Mouse (Mus musculus): ENCODE measurements around the gene Adad2. TPM values are rescaled to one million over a fixed set of nuclear protein-coding genes. Genes with fewer than 3 reads are reported as not detected.

Gene Adad2
- total RNA-seq, 2 experiments from 2014 or later = 0.17 to 0.20 TPM

DNA sequence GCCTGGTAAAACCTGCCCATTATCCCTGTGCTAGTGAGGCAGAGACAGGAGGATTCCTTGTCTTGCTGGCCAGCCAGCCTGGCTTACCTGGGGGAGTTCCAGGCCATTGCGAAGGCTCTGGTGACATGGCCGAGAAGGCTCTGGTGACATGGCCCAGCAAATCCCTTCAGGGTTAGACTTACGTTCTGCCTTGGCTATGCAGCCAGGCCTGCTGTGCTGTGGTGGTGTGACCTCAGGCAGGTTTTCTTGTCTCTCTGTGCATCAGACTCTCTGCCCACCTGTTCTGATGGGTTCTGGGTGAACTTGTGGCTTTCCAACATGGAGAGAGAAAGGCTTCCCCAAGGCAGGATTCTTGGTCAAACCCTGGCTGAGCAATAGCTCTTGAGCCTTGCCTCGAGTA lies 24.8 kb downstream of the Adad2 start:
- intact Hi-C loops (cut with DNase I) = no loop called here
- no peak for DNase-seq

DNA sequence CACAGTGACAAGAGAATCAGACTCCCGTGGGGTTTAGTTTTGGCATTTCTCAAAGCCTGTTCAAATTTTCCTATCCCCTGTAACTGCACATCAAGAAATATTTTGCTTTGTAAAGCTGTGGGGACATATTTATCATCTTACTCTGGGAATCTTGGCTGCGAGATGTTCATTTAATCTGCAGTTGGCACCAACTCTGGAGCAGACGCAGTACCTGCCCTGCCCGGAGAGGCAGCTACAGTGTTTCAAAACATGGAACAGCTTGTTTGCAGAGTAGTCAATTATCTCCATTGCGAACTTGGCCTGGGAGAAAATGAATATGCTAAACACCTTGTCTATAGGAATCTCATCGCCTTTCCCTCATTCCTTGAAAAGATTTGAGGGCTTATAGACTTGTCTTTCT lies 25.7 kb downstream of the Adad2 start:
- no peak for DNase-seq
- intact Hi-C loops (cut with DNase I) = no loop called here

DNA sequence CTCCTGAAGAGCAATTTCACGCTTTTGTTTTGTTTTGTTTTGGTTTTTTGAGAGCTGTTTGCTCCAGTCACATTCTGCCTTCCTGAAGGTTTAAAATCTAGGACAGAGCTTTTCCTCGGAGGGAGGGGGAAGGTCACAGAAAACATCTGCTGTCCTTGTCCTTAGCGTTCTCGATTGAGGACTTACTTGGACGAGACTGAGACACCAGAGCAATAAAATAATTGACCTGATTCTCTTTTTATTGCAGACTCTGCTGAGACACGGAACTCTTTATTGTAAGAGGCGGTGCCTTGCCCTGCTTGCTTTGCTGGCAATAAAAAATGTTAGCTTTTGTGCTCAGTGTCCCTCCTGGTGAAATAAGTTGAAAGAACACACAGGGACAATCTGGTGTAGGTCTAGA lies 27.3 kb downstream of the Adad2 start:
- intact Hi-C loops (cut with DNase I) = no loop called here
- DNase-seq = no peak

DNA sequence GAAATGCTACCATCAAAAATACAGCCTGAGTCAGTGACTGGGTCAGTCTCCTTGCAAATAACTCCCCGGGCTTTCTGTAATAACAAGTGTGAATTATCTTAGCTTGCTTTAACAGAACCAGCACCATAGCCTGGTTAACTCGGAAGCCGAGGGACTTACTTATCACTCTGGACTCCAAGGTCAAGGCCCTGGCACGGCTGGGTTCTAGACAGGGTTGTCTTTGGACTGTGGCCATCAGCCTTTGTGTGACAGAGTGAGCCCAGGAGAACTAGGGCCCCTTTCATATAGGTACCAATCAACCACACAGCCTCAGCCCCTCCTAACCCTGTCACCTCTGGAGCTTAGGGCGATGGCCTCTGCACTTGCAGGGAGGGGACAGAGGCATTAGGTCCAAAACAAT lies 28.5 kb downstream of the Adad2 start:
- DNase-seq = no peak
- intact Hi-C loops (cut with DNase I) = no loop called here

DNA sequence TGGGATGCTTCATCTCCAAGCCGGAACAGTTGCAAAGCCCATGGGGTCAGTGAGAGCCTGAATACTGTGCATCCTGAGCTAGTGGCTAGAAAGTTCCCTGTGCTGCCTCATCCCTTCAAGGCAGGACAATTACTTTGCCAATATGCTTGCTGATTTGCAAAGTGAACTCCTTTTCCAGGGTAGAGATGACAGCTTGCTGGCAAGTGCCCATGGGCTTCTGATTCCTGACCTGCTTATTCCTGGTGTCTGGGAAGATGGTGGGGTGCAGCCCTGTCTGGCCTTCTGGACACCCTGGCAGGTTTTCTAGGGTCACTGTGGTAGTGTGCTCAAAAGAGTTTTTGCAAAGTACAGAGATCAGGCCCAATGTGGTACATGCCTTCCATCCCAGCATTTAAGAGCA lies 30.4 kb downstream of the Adad2 start:
- intact Hi-C loops (cut with DNase I) = no loop called here
- no peak for DNase-seq

DNA sequence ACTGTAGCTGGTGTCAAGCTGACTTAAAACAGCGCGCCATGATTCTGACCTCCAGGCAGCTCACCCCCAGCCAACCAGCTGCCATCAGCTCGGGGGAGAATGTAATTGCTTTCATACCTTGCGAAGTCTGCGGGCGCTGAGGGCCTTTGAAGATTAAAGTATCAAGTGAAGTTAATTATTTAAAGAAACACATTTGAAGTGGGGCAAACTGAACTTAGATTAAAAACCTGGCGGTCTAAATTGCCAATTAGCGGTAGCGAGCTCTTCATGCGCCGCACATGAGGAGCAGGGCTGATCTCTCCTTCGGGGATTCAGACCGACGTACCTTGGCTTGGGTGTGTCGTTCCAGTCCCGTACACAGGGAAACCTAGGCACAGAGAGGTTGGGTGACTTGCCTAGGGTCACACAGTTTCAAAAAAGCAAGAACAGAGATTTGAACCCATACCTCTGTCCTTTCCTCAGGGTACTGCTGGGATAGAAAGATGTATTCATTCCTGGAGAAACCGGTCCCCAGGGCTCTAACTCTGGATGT lies 31.9 kb downstream of the Adad2 start:
- intact Hi-C loops (cut with DNase I) = no loop called here
- no peak for DNase-seq

DNA sequence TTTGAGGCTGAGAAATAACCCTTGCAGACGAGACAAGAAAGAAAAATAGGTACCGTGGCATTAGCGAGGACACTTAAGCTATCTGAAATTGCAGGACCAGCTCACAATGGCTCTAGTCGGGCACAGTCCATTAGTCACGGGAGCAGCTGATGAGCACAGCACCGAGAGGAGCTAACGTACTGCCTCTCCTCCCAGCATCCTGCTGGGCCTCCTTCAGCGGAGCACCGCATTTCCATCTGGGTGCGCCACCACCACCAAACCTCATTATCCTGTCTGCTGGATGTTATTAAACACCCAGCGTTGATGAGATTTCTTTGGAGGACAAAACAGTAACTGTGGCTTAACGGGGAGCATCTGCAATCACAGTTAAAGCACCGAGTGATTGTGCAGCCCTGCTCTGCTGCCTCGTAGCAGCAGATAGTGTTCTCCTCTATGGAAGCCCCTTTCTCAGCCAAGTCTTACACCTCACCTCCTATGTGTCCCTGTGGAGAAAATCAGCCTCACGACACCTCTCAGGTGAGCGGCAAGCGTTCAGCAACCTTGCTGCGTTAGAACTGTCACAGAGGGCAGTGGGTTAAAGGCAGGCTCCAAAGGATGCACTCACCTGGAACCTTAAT lies 32.5 kb downstream of the Adad2 start:
- DNase-seq = no peak
- intact Hi-C loops (cut with DNase I) = no loop called here

DNA sequence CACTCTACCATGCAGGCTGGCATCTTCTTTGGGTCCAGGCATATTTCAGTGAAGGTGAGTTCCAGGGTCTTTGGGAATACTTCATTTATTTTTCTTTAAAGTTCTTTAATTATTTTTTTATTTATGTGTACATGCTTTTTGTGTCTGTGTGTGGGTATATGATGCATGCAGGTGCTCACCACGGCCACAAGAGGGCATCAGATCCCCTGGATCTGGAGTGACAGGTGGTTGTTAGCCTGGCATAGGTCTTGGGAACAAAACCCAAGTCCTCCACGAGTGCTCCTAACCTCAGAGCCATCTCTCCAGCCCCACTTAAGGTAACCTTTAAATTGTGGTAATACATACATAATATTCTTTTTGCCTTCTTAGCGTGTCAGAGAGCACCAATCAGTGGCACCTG lies 33.6 kb downstream of the Adad2 start:
- intact Hi-C loops (cut with DNase I) = no loop called here
- DNase-seq = no peak

DNA sequence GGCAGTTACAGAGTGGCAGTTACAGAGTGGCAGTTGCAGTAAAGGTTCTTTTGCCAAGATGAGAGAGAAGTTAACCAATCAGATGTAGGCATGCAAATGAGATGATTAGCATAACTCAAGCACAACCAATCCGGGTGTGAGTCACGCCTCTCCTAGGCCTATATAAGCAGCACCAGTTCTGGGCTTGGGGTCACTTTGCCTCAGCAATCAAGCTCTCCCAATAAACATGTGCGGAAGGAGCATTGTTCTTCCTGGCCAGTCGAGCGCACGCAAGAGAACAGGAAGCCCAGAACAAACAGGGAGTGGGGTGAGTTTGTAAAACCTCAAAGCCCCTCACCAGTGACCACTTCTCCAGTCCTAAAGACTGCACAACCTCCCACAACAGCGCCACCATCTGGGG lies 34.3 kb downstream of the Adad2 start:
- intact Hi-C loops (cut with DNase I) = no loop called here
- no peak for DNase-seq

DNA sequence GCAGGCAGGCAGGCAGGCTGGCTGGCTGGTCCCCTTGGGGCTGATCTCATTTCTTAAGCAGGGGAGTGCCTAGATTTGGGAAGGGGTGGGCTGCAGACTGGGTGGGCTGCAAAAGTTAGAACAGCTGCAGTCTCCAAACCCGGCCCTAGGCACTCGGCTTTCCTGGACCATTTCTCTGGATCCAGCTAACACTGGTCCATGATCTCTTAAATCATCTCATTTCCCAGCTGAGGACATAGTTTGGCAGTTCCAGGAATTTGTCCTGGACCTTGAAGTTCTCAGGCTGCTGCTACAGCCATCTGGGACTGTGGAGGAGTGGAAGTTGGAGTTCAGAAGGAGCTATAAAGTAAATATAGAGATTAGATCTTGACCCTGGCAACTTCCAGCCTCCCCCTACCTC lies 38.8 kb downstream of the Adad2 start:
- intact Hi-C loops (cut with DNase I) = no loop called here
- DNase-seq = no peak

DNA sequence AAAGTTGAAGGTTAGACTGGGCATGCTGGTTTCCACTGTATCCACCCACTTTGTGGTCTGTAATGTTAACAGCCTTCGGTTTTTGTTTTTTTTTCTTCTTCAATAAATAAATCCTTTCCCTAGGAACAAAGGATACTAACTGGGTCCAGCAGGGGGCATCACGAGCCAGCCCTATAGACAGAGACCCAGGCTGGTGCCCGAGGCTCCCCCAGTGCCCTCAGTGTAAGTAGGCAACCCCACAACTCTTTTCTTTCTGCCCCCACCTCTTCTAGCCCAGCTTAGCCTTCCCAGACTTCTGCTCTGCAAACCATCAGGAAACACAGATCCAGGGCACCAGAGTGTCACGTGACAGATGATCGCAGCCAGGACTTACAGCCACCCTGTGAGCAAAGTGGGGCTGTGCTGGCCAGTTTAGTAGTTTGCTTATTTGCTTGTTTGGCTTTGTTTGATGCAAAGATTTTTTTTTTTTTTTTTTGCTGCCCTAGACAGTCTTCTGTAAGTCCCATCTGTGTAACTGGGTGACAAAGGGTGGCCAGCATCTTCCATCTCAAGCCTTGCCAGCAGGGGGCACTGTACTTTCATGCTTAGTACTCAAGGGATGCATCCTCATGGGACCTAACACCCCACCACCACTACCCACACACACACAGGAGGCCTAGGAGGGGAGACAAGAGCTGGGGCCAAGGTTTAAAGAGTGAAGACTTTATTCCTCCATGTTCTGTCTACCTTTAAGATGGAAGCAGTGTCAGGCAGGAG lies 44.3 kb downstream of the Adad2 start:
- peak in 1 of 2 experiments; percentile 52 for DNase-seq

DNA sequence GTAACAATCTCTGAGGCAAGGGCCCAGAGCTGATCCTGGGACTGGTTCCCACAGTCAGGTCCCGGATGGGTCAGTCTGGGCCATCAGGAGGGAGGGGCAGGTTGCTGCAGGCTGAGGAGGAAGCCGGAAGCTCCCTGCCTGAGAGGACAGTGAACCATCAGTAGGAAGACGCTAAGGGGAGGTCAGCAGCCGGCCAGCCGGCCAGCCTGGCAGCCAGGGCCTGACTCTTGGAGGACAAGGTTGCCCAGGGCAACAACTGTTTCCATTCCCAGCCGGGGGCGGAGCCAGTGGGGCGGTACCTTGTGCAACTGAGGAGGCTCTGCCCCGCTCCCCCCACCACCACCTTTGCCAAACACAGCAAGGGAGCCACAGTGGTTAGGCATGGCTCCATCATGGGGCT lies 48.5 kb downstream of the Adad2 start:
- peak; percentile 67 to 78 for DNase-seq
- intact Hi-C loops (cut with DNase I) = no loop called here

More for the DNA sequence above, 44.3 kb downstream of the Adad2 start:
- intact Hi-C loops (cut with DNase I) = loop anchor here (1.0 kb wide), 1 partner anchor 18 kb away; no protein-coding TSS in a partner anchor

DNA sequence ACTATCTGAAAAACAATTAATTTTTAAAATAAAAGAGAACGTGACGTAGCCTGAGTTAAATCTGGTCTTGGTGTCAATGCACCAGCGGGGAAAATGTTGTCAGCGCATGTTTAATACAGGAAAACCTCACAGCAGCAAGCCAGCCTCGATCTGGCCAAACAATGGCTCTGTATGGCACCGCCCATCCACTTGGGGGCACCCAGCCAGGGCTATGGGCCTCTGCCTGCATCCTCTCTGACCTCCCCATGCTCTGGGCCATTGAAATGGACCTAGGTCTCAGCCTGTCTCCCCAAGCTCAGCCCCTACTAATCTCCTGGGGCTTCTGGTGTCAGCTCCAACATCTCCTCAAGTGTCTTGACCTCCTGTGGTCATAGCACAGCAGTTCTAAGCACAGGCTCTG lies 49.3 kb downstream of the Adad2 start:
- intact Hi-C loops (cut with DNase I) = no loop called here
- DNase-seq = no peak

DNA sequence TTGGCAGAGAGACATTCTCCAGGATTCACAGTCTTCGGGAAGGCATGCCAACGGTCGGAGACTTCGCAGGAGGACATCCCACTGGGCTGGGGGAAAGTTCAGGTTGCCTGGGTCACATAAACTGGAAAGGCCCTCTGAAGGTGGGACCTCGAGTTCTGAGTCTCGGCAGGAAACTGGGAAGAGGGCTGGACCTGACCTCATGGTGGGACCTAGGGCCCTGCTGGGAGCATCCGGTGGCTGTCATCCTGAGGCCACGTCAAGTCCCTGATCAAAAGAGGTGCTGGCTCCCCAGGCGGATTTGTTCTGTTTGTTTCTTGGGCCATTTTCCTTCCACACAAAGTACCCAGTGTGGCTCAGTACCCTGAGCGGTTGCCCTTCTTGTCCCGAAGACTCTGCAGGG lies 50.9 kb downstream of the Adad2 start:
- intact Hi-C loops (cut with DNase I) = no loop called here
- DNase-seq = no peak

DNA sequence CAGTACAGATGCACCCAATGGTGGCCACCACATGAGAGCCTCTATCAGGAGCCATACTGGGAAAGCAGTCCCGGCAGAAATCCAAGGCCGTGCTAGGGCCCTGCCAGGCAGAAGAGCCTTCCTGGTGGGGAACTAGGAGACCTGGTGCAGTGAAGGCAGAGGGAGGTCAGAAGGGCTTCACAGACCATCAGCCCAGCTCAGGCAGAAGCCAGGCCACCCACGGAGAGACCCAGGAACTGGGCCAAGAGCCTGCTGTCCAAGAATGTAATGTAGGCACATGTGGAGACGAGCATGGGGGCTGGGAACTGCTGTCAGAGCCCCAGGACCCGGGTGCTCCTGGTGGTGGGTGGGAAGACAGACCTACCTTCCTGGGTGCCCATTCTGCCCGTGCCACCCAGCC lies 52.7 kb downstream of the Adad2 start:
- intact Hi-C loops (cut with DNase I) = no loop called here
- peak in 1 of 2 experiments; percentile 17 for DNase-seq

Other genes starting within 250 kb of the Adad2 start
- gene Mlycd, start 217.9 kb upstream of the Adad2 start, total RNA-seq (2021) = 100 to 1,000 TPM in 1 of 2 experiments, 10 to 100 TPM in 1; 73.5 to 114 TPM
- 10 to 100 TPM; 15.1 to 17.3 TPM for gene Osgin1, start 178.6 kb upstream of the Adad2 start, total RNA-seq (2021)
- gene Necab2, start 166.0 kb upstream of the Adad2 start, total RNA-seq (2021) = under 1 TPM in 1 of 2 experiments, not detected in 1; 0.52 TPM
- gene Slc38a8, start 111.0 kb upstream of the Adad2 start, total RNA-seq (2021) = not detected
- 10 to 100 TPM; 24.0 to 29.0 TPM for gene Mbtps1, start 54.0 kb upstream of the Adad2 start, total RNA-seq (2021)
- 10 to 100 TPM; 14.0 to 14.9 TPM for gene Hsdl1, start 37.6 kb upstream of the Adad2 start, total RNA-seq (2021)
- gene Dnaaf1, start 37.5 kb upstream of the Adad2 start, total RNA-seq (2021) = not detected
- gene Taf1c, start 7.5 kb upstream of the Adad2 start, total RNA-seq (2021) = 1 to 10 TPM; 4.0 to 4.8 TPM
- 10 to 100 TPM; 12.6 to 26.2 TPM for gene Kcng4, start 22.9 kb downstream of the Adad2 start, total RNA-seq (2021)
- gene Wfdc1, start 53.6 kb downstream of the Adad2 start, total RNA-seq (2021) = 100 to 1,000 TPM; 103 to 105 TPM
- under 1 TPM; 0.13 to 0.32 TPM for gene Atp2c2, start 87.3 kb downstream of the Adad2 start, total RNA-seq (2021)
- gene Tldc1, start 165.7 kb downstream of the Adad2 start, total RNA-seq (2021) = 1 to 10 TPM; 3.7 to 4.9 TPM
- 1 to 10 TPM; 4.8 to 6.6 TPM for gene Cotl1, start 227.8 kb downstream of the Adad2 start, total RNA-seq (2021)
- gene Klhl36, start 249.5 kb downstream of the Adad2 start, total RNA-seq (2021) = 1 to 10 TPM; 1.0 to 1.4 TPM

Data from gastrocnemius, postnatal 36 days (tissue).